Mouse (Mus musculus): ENCODE data around the gene Hexim2.

Hexim2 gene

GRCm38 (mm10) chr11:103172392-103173040 is 40.3 kb downstream of the Hexim2 start:
- no peak for DNase-seq (ENCODE audit: low read depth)

GRCm38 (mm10) chr11:103173041-103173770 is 41.0 kb downstream of the Hexim2 start:
- DNase-seq (ENCODE audit: low read depth) = no peak

GRCm38 (mm10) chr11:103173771-103174344 is 41.6 kb downstream of the Hexim2 start:
- DNase-seq (ENCODE audit: low read depth) = peak; percentile 52

GRCm38 (mm10) chr11:103174411-103174832 is 42.2 kb downstream of the Hexim2 start:
- no peak for DNase-seq (ENCODE audit: low read depth)

- peak; percentile 95 for DNase-seq (ENCODE audit: low read depth)
Measured at GRCm38 (mm10) chr11:103174891-103175391, 42.7 kb downstream of the Hexim2 start.

- DNase-seq (ENCODE audit: low read depth) = peak; percentile 51
Measured at GRCm38 (mm10) chr11:103175688-103176442, 43.6 kb downstream of the Hexim2 start.

GRCm38 (mm10) chr11:103176510-103176909 is 44.3 kb downstream of the Hexim2 start:
- DNase-seq (ENCODE audit: low read depth) = no peak

GRCm38 (mm10) chr11:103177216-103177615 is 45.0 kb downstream of the Hexim2 start:
- DNase-seq (ENCODE audit: low read depth) = no peak

GRCm38 (mm10) chr11:103177815-103178485 is 45.7 kb downstream of the Hexim2 start:
- DNase-seq (ENCODE audit: low read depth) = peak; percentile 50

- no peak for DNase-seq (ENCODE audit: low read depth)
Measured at GRCm38 (mm10) chr11:103178748-103179147, 46.5 kb downstream of the Hexim2 start.

GRCm38 (mm10) chr11:103180426-103180825 is 48.2 kb downstream of the Hexim2 start:
- no peak for DNase-seq (ENCODE audit: low read depth)

GRCm38 (mm10) chr11:103181349-103181748 is 49.1 kb downstream of the Hexim2 start:
- no peak for DNase-seq (ENCODE audit: low read depth)

GRCm38 (mm10) chr11:103181911-103182310 is 49.7 kb downstream of the Hexim2 start:
- DNase-seq (ENCODE audit: low read depth) = no peak

GRCm38 (mm10) chr11:103184891-103185290 is 52.7 kb downstream of the Hexim2 start:
- peak; percentile 77 for DNase-seq (ENCODE audit: low read depth)

Data from naive thymus-derived CD4-positive, alpha-beta T cell, adult 2 months (primary cell).